24 mouse cellular contexts compared by ENCODE assay signal in genomic region chr7:19855663-19856062, GRCm38 (mm10). TPM values are rescaled to one million over a fixed set of nuclear protein-coding genes. Genes with fewer than 3 reads are reported as not detected.
DNase-seq lines count a peak whose midpoint lies in the region; ATAC-seq lines count a peak whose summit lies in the region.
"Had no signal": no experiment of that assay in that cellular context is flagged by ENCODE, and none has a peak within 500 bp of the region (broad histone marks: within the 10 kb centered on the region; RNA-seq: fewer than 3 reads in every experiment).

No protein-coding gene starts in this region.

- WGBS in forebrain, embryonic 15.5 days: 84% methylated on average over 5 of the region's 5 CpGs

- peaks cover 8% of the 10 kb centered on the region; the same call in 1 of the 2 replicates for H3K4me1 ChIP-seq in forebrain, embryonic 15.5 days
- H3K4me1 ChIP-seq: hindbrain, embryonic 13.5 days had no signal

- H3K4me3 ChIP-seq in forebrain, embryonic 15.5 days: no peak overlapping the region
- H3K4me3 ChIP-seq: embryonic facial prominence, embryonic 13.5 days; forebrain, embryonic 12.5 days; gastrocnemius, adult 2 months; heart, embryonic 15.5 days; hindbrain, embryonic 13.5 days had no signal

- H3K9me3 ChIP-seq in forebrain, embryonic 15.5 days: no peaks in the 10 kb centered on the region
- H3K9me3 ChIP-seq: embryonic facial prominence, embryonic 13.5 days; forebrain, embryonic 12.5 days; heart, embryonic 15.5 days; hindbrain, embryonic 13.5 days had no signal

- H3K27ac ChIP-seq in forebrain, embryonic 15.5 days (replicated peaks): no peak overlapping the region
- H3K27ac ChIP-seq: embryonic facial prominence, embryonic 13.5 days; forebrain, embryonic 12.5 days; gastrocnemius, adult 2 months; heart, embryonic 15.5 days; hindbrain, embryonic 13.5 days; hindbrain, postnatal 0 days had no signal

- H3K27me3 ChIP-seq in forebrain, embryonic 15.5 days: no peaks in the 10 kb centered on the region; the same call in 1 of the 2 replicates

- peak; percentile 51 for DNase-seq in CD4-positive helper T cell, adult 2 months (ENCODE audit: low read depth, low spot score)
- no peak for DNase-seq in lung, adult 18-20 months
- no peak for DNase-seq in lung, postnatal 10 days
- DNase-seq: adrenal gland, postnatal 10 days; B cell, adult 2 months; cerebellum, adult 11-12 months; cerebellum, adult 9-10 months; cerebellum, postnatal 25 days; forebrain, postnatal 0 days; gastrocnemius, adult 2 months; gastrocnemius, postnatal 25 days; heart, adult 18-20 months; heart, postnatal 14 days had no signal

- H3K36me3 ChIP-seq in forebrain, embryonic 15.5 days: no peaks in the 10 kb centered on the region
- H3K36me3 ChIP-seq: embryonic facial prominence, embryonic 13.5 days; forebrain, embryonic 12.5 days; heart, embryonic 15.5 days; hindbrain, embryonic 13.5 days had no signal

- ATAC-seq in CD4-positive, CD25-positive, alpha-beta regulatory T cell, adult 4 months: peak; percentile 82
- ATAC-seq in inflammation-experienced regulatory T-cells, adult 6 months: peak; percentile 64
- no peak for ATAC-seq in forebrain, embryonic 15.5 days (replicated peaks)
- ATAC-seq: forebrain, postnatal 0 days; hindbrain, postnatal 0 days; intestine, embryonic 16.5 days had no signal

- H3K9ac ChIP-seq in forebrain, embryonic 15.5 days (replicated peaks): no peak overlapping the region
- H3K9ac ChIP-seq: embryonic facial prominence, embryonic 13.5 days; forebrain, embryonic 12.5 days; forebrain, postnatal 0 days; heart, embryonic 15.5 days; hindbrain, embryonic 13.5 days had no signal

- H3K4me2 ChIP-seq in forebrain, embryonic 15.5 days (replicated peaks): no peak overlapping the region
- H3K4me2 ChIP-seq: embryonic facial prominence, embryonic 13.5 days; forebrain, embryonic 12.5 days; heart, embryonic 11.5 days; heart, embryonic 15.5 days; hindbrain, embryonic 13.5 days had no signal

RNA-seq across cellular contexts. Expression of gene Gm19345, which starts 3.9 kb away (rescaled TPM):
- polyA plus RNA-seq in CD4-positive, CD25-positive, alpha-beta regulatory T cell, adult 4 months (2017; shearing (Covaris generic)): not detected
- polyA plus RNA-seq in inflammation-experienced regulatory T-cells, adult 6 months (2017; shearing (Covaris generic)): not detected
- polyA plus RNA-seq in forebrain, embryonic 15.5 days (2015; fragmentation: Nextera tagmentation; extraction: Ambion mirVana): 7.6 and 8.4 TPM in 2 replicates
- polyA plus RNA-seq: heart, embryonic 11.5 days; heart, embryonic 15.5 days had no signal

RNA-seq across cellular contexts. Expression of gene Ceacam16, which starts 5.4 kb away (rescaled TPM):
- polyA plus RNA-seq in CD4-positive, CD25-positive, alpha-beta regulatory T cell, adult 4 months (2017; shearing (Covaris generic)): not detected
- under 1 TPM in 2 of 3 experiments, not detected in 1; 0.55 to 0.59 TPM for polyA plus RNA-seq in inflammation-experienced regulatory T-cells, adult 6 months (2017; shearing (Covaris generic))
- polyA plus RNA-seq in forebrain, embryonic 15.5 days (2015; fragmentation: Nextera tagmentation; extraction: Ambion mirVana): 0.43 and 0.50 TPM in 2 replicates
- polyA plus RNA-seq: cortical plate, adult 2 months; embryonic facial prominence, embryonic 13.5 days; forebrain, embryonic 12.5 days; heart, embryonic 11.5 days; heart, embryonic 15.5 days; intestine, embryonic 16.5 days had no signal

RNA-seq across cellular contexts. Expression of gene Ceacam19, which starts 32.1 kb away (rescaled TPM):
- not detected for polyA plus RNA-seq in CD4-positive, CD25-positive, alpha-beta regulatory T cell, adult 4 months (2017; shearing (Covaris generic))
- not detected for polyA plus RNA-seq in inflammation-experienced regulatory T-cells, adult 6 months (2017; shearing (Covaris generic))
- polyA plus RNA-seq in forebrain, embryonic 15.5 days (2015; fragmentation: Nextera tagmentation; extraction: Ambion mirVana): not detected in 2 replicates
- polyA plus RNA-seq: cortical plate, adult 2 months; forebrain, embryonic 12.5 days; forebrain, postnatal 0 days; heart, embryonic 11.5 days; heart, embryonic 15.5 days; hindbrain, embryonic 13.5 days; hindbrain, postnatal 0 days; intestine, embryonic 16.5 days had no signal

RNA-seq across cellular contexts. Expression of gene Bcl3, which starts 33.1 kb away (rescaled TPM):
- polyA plus RNA-seq in CD4-positive, CD25-positive, alpha-beta regulatory T cell, adult 4 months (2017; shearing (Covaris generic)): 10 to 100 TPM; 16.0 to 20.5 TPM
- polyA plus RNA-seq in inflammation-experienced regulatory T-cells, adult 6 months (2017; shearing (Covaris generic)): 10 to 100 TPM; 13.6 to 19.9 (median 18.5) TPM
- 1.0 and 1.3 TPM in 2 replicates for polyA plus RNA-seq in forebrain, embryonic 15.5 days (2015; fragmentation: Nextera tagmentation; extraction: Ambion mirVana)

RNA-seq across cellular contexts. Expression of gene Cblc, which starts 59.1 kb away (rescaled TPM):
- polyA plus RNA-seq in CD4-positive, CD25-positive, alpha-beta regulatory T cell, adult 4 months (2017; shearing (Covaris generic)): not detected
- polyA plus RNA-seq in inflammation-experienced regulatory T-cells, adult 6 months (2017; shearing (Covaris generic)): under 1 TPM in 1 of 3 experiments, not detected in 2; 0.68 TPM
- polyA plus RNA-seq in forebrain, embryonic 15.5 days (2015; fragmentation: Nextera tagmentation; extraction: Ambion mirVana): not detected in 2 replicates
- polyA plus RNA-seq: cortical plate, adult 2 months; hindbrain, embryonic 13.5 days had no signal
